Mouse (Mus musculus) myocyte (in vitro differentiated cells): ENCODE measurements around the gene Armc3.

Experiments used
- E2F4 ChIP-seq: IDR thresholded peaks from one replicate; pipeline ENCODE4 v1.6.1; 2011; ENCODE audit warnings: mild to moderate bottlenecking, control low read depth, moderate library complexity; ENCODE audit not compliant: insufficient read depth
- POLR2A ChIP-seq: IDR thresholded peaks from one replicate; pipeline ENCODE4 v1.6.1; 2011; ENCODE audit warnings: low read depth, mild to moderate bottlenecking, control low read depth, moderate library complexity; ENCODE audit not compliant: insufficient read length
- SRF ChIP-seq: IDR thresholded peaks from one replicate; pipeline ENCODE4 v1.6.1; 2011; ENCODE audit warnings: low read depth; ENCODE audit not compliant: control insufficient read depth, insufficient read length
- USF1 ChIP-seq: IDR thresholded peaks from one replicate; pipeline ENCODE4 v1.6.1; 2011; ENCODE audit warnings: low read depth, mild to moderate bottlenecking, control low read depth, moderate library complexity

DNA sequence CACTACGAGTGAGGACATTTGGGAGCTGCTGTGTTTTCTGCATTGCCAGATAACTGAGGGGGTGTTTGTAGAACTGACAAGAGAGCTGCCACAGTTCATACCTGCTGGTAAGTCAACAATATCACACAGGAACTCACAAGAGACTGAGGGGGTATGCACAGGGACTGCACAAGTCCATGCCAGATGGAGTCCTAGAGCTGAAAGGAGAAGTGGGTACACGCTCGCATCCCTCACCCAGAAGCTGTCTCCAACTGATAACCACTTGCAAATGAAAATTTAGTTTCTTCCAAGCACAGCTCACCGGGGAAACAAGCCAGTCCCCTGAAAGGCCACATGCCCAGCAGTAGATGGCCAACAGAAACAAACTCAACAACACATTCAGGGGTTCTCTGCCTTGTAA is 119.4 kb downstream of the Armc3 start:
- TF ChIP-seq USF1 = no peak
- no peak for TF ChIP-seq E2F4
- no peak for TF ChIP-seq POLR2A
- TF ChIP-seq SRF = no peak
